24 mouse cellular contexts compared by ENCODE assay signal in the genomic region with DNA sequence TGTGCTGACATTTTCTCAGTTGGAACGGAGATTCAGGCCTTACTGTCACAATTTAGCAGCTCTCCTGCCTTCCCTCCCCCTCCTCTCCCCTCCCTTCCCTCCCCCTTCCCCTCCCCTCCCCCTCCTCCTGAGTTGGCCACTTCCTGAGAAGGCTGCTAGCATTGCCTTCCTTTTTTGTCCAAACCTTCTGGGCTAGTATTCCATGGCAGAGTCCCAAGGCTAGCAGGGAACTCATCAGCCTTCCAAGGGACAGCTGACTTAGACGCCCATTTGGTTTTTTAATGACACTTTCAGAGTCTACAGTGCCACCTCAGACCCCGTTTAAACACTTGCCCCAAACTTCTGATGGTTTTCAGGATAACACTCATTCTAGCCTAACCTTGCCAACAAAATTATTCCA. TPM values are rescaled to one million over a fixed set of nuclear protein-coding genes. Genes with fewer than 3 reads are reported as not detected.
A peak's percentile ranks its signal among the peaks of the same experiment; 100 is the strongest.
DNase-seq lines count a peak whose midpoint lies in the region; ATAC-seq and TF ChIP-seq lines count a peak whose summit lies in the region.
"Had no signal": no experiment of that assay in that cellular context is flagged by ENCODE, and none has a peak within 500 bp of the region (broad histone marks: within the 10 kb centered on the region; RNA-seq: fewer than 3 reads in every experiment).

No protein-coding gene starts in this region.

- H3K27me3 ChIP-seq in midbrain, embryonic 11.5 days (ENCODE audit: control insufficient read depth, insufficient read depth, low read length): peaks cover 18% of the 10 kb centered on the region
- H3K27me3 ChIP-seq: embryonic facial prominence, embryonic 15.5 days had no signal

- WGBS in midbrain, embryonic 11.5 days: 57% methylated on average over 3 of the region's 3 CpGs

- H3K9ac ChIP-seq in midbrain, embryonic 11.5 days (ENCODE audit: low read length): no peak overlapping the region
- H3K9ac ChIP-seq: embryonic facial prominence, embryonic 12.5 days; embryonic facial prominence, embryonic 15.5 days; forebrain, postnatal 0 days; hindbrain, embryonic 14.5 days had no signal

- intact Hi-C loops in gastrocnemius, adult 2 months (cut with DNase I): no loop called here
- intact Hi-C loops in left cerebral cortex, postnatal 4 days (cut with DNase I): no loop called here
- intact Hi-C loops in left cerebral cortex, postnatal 14 days (cut with DNase I): no loop called here

- DNase-seq in cerebellum, postnatal 25 days: peak; percentile 22 to 60
- DNase-seq in cerebellum, postnatal 4 days (ENCODE audit: low spot score in 2 of 2): no peak
- DNase-seq in gastrocnemius, adult 2 months: peak; percentile 57
- DNase-seq in gastrocnemius, adult 8-10 months (ENCODE audit: low spot score in 2 of 2): no peak
- DNase-seq in left cerebral cortex, postnatal 4 days: peak; percentile 17
- DNase-seq in left cerebral cortex, postnatal 14 days (ENCODE audit: low spot score in 2 of 2): no peak
- DNase-seq in midbrain, embryonic 11.5 days (ENCODE audit: low spot score, missing footprints): no peak
- DNase-seq: adrenal gland, adult 8-10 months; adrenal gland, postnatal 25 days; cerebellum, adult 11-12 months; forebrain, postnatal 0 days; heart, adult 11 months; heart, postnatal 4 days; kidney, adult 18-20 months; kidney, adult 9 months had no signal

- H3K36me3 ChIP-seq in midbrain, embryonic 11.5 days (ENCODE audit: control insufficient read depth, insufficient read depth, low read length): no peaks in the 10 kb centered on the region
- H3K36me3 ChIP-seq: embryonic facial prominence, embryonic 12.5 days; embryonic facial prominence, embryonic 15.5 days had no signal

- TF ChIP-seq CTCF in gastrocnemius, adult 2 months (IDR thresholded peaks at IDR 0.05): no peak

- H3K4me3 ChIP-seq in gastrocnemius, adult 2 months: no peak overlapping the region
- H3K4me3 ChIP-seq in midbrain, embryonic 11.5 days (ENCODE audit: low read depth, low read length): no peak overlapping the region
- H3K4me3 ChIP-seq: embryonic facial prominence, embryonic 12.5 days; embryonic facial prominence, embryonic 15.5 days had no signal

- H3K9me3 ChIP-seq in midbrain, embryonic 11.5 days (ENCODE audit: control insufficient read depth, low read length): no peaks in the 10 kb centered on the region
- H3K9me3 ChIP-seq: embryonic facial prominence, embryonic 12.5 days; embryonic facial prominence, embryonic 15.5 days had no signal

- H3K4me1 ChIP-seq in midbrain, embryonic 11.5 days (ENCODE audit: control insufficient read depth, insufficient read depth, low read length): 0 out of 2 replicates have a peak, but pooled peaks cover 3% of the 10 kb centered on the region

- no peak overlapping the region for H3K4me2 ChIP-seq in midbrain, embryonic 11.5 days
- H3K4me2 ChIP-seq: embryonic facial prominence, embryonic 12.5 days; embryonic facial prominence, embryonic 15.5 days; heart, embryonic 11.5 days; hindbrain, embryonic 14.5 days had no signal

- H3K27ac ChIP-seq in gastrocnemius, adult 2 months: peak overlapping the region; percentile 69
- no peak overlapping the region for H3K27ac ChIP-seq in midbrain, embryonic 11.5 days (ENCODE audit: low read depth, low read length)
- H3K27ac ChIP-seq: embryonic facial prominence, embryonic 12.5 days; hindbrain, embryonic 14.5 days; hindbrain, postnatal 0 days had no signal

- no peak for ATAC-seq in midbrain, embryonic 11.5 days (ENCODE audit: low FRiP score)
- ATAC-seq: CD4-positive, CD25-positive, alpha-beta regulatory T cell, adult 4 months; forebrain, embryonic 14.5 days; forebrain, postnatal 0 days; hindbrain, postnatal 0 days; inflammation-experienced regulatory T-cells, adult 6 months; intestine, embryonic 16.5 days had no signal

RNA-seq across cellular contexts. Expression of a gene that starts 7.7 kb away (rescaled TPM):
- 10 to 100 TPM; 12.8 to 14.9 TPM for total RNA-seq in gastrocnemius, adult 2 months (2021)
- total RNA-seq in gastrocnemius, adult 8-10 months (2022): 10 to 100 TPM in 3 of 4 experiments, 1 to 10 TPM in 1; 9.8 to 11.3 (median 10.6) TPM
- total RNA-seq in left cerebral cortex, postnatal 4 days (2021): 10 to 100 TPM; 46.3 to 52.0 TPM
- 10 to 100 TPM; 24.7 to 34.7 TPM for total RNA-seq in left cerebral cortex, postnatal 14 days (2021)
- polyA plus RNA-seq in midbrain, embryonic 11.5 days (2014; fragmentation: Nextera tagmentation; extraction: Ambion mirVana): 0.52 and 0.57 TPM in 2 replicates

Comparison
In these comparisons a context has a peak if more than half of its experiments do, and no peak if none do; other contexts are left out.
1. DNase-seq: peak in cerebellum, postnatal 25 days (2 of 2), gastrocnemius, adult 2 months (single experiment) and left cerebral cortex, postnatal 4 days (single experiment); none in cerebellum, postnatal 4 days (0 of 2), gastrocnemius, adult 8-10 months (0 of 2), left cerebral cortex, postnatal 14 days (0 of 2) and midbrain, embryonic 11.5 days (single experiment).